Comparison of ENCODE assay signal across 10 mouse cellular contexts in the genomic region with DNA sequence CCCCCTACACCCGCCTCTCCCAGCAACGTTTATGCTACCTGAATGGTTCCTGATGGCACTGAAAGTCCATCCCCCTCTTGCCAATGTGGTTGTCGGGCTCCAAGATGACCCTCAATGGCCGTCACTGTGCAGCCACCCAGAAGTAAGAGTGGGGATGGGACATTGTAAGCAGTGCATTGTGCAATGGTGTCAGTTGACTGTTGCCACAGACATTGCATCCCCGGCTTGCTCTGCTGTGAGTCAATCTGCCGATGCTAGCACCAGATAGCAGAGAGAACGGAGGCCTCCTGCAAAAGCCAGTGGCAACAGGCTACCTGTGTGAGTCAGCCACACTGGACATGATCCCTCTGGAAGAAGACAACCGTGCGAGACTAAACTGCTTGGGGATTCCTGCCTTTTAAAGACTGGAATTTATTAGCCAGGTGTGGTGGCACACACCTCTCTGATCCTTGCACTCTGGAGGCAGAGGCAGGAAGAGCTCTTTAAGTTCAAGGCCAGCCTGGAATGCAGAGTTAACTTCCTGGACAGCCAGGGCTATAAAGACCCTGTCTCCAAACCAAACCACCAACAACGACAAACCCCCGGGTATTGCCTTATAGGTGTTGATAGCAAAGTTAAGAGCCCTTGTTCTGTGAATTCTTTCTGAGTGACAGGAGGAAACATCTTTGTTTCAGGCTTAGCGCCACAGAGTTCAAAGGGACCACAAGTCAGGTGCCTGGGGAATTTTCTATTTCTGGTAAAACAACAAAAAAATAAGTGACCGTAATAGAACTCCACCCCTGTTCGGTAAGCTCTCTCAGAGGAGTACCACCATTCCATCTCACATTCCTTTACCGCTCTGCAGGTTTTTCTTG. TPM values are rescaled to one million over a fixed set of nuclear protein-coding genes. Genes with fewer than 3 reads are reported as not detected.
DNase-seq lines count a peak whose midpoint lies in the region; ATAC-seq and TF ChIP-seq lines count a peak whose summit lies in the region.
"Had no signal": no experiment of that assay in that cellular context is flagged by ENCODE, and none has a peak within 500 bp of the region (broad histone marks: within the 10 kb centered on the region; RNA-seq: fewer than 3 reads in every experiment).

No protein-coding gene starts in this region.

- TF ChIP-seq EP300 in lung, postnatal 0 days (IDR thresholded peaks at IDR 0.05) = no peak

- 62% methylated on average over 15 of the region's 15 CpGs for WGBS in lung, postnatal 0 days
- 83% methylated on average over 15 of the region's 15 CpGs for WGBS in intestine, embryonic 15.5 days
- 87% methylated on average over 15 of the region's 15 CpGs for WGBS in neural tube, embryonic 15.5 days

- no peak for TF ChIP-seq CTCF in lung, postnatal 0 days (IDR thresholded peaks at IDR 0.05)

- peak; percentile 53 for DNase-seq in lung, postnatal 0 days (ENCODE audit: low spot score)
- no peak for DNase-seq in lung, postnatal 10 days
- DNase-seq in ES-E14 (ENCODE audit: low read depth, low spot score) = no peak
- DNase-seq in natural killer cell, adult 2 months (ENCODE audit: low spot score in 2 of 2) = peak; percentile 35 to 39
- no peak for DNase-seq in heart, postnatal 36 days
- DNase-seq: cerebellum, postnatal 10 days; kidney, adult 18-20 months had no signal

- in situ Hi-C loops in ES-E14 (cut with MboI; ENCODE audit: low sequenced_read_pairs in 2 of 2, unreplicated experiment in 2 of 2) = no loop called here

- ATAC-seq in lung, postnatal 0 days = no peak
- no peak for ATAC-seq in intestine, embryonic 15.5 days
- ATAC-seq in neural tube, embryonic 15.5 days (ENCODE audit: low FRiP score) = no peak
- ATAC-seq: midbrain, embryonic 15.5 days had no signal

- peaks cover 17% of the 10 kb centered on the region; the same call in 1 of the 2 replicates for H3K36me3 ChIP-seq in lung, postnatal 0 days (ENCODE audit: insufficient read depth, low read length)
- peaks cover 26% of the 10 kb centered on the region for H3K36me3 ChIP-seq in ES-E14 (ENCODE audit: control insufficient read depth, insufficient read depth, low read length, poor library complexity, severe bottlenecking)
- H3K36me3 ChIP-seq in intestine, embryonic 15.5 days = peaks cover 9% of the 10 kb centered on the region; the same call in 1 of the 2 replicates
- peaks cover 30% of the 10 kb centered on the region for H3K36me3 ChIP-seq in neural tube, embryonic 15.5 days

- H3K4me1 ChIP-seq in lung, postnatal 0 days (ENCODE audit: insufficient read depth, low read depth, low read length) = peaks cover 11% of the 10 kb centered on the region; the same call in 1 of the 2 replicates
- H3K4me1 ChIP-seq in ES-E14 (ENCODE audit: control insufficient read depth in 2 of 2, insufficient read depth in 2 of 2, low read length in 2 of 2, poor library complexity in 1 of 2) = peaks cover 1 to 12% of the 10 kb centered on the region in 2 experiments; a peak in 3 of 4 replicates
- 0 out of 2 replicates have a peak, but pooled peaks cover 3% of the 10 kb centered on the region for H3K4me1 ChIP-seq in intestine, embryonic 15.5 days (replicated peaks)
- H3K4me1 ChIP-seq in neural tube, embryonic 15.5 days = peaks cover 28% of the 10 kb centered on the region

- H3K27ac ChIP-seq in lung, postnatal 0 days (ENCODE audit: low read length) = peak overlapping the region; percentile 33; the same call in 1 of the 2 replicates
- H3K27ac ChIP-seq in ES-E14 (ENCODE audit: insufficient read depth, low read depth, low read length, poor library complexity, severe bottlenecking) = no peak overlapping the region
- peak overlapping the region; percentile 27; the same call in 1 of the 2 replicates for H3K27ac ChIP-seq in intestine, embryonic 15.5 days
- no peak overlapping the region for H3K27ac ChIP-seq in neural tube, embryonic 15.5 days (replicated peaks)
- H3K27ac ChIP-seq: midbrain, embryonic 15.5 days had no signal

- no peak overlapping the region for H3K4me3 ChIP-seq in lung, postnatal 0 days (ENCODE audit: low read depth, low read length)
- no peak overlapping the region for H3K4me3 ChIP-seq in ES-E14 (ENCODE audit: insufficient read depth in 1 of 2, low read depth in 1 of 2, low read length in 2 of 2, poor library complexity in 1 of 2, severe bottlenecking in 1 of 2)
- H3K4me3 ChIP-seq in intestine, embryonic 15.5 days (replicated peaks) = no peak overlapping the region
- no peak overlapping the region for H3K4me3 ChIP-seq in neural tube, embryonic 15.5 days (replicated peaks)
- H3K4me3 ChIP-seq: midbrain, embryonic 15.5 days had no signal

- no peak overlapping the region for H3K9ac ChIP-seq in lung, postnatal 0 days (replicated peaks; ENCODE audit: low read depth)
- peak overlapping the region; percentile 28; the same call in 1 of the 2 replicates for H3K9ac ChIP-seq in ES-E14 (ENCODE audit: insufficient read depth, low read depth, low read length, poor library complexity, severe bottlenecking)
- H3K9ac ChIP-seq in intestine, embryonic 15.5 days = no peak overlapping the region
- H3K9ac ChIP-seq in neural tube, embryonic 15.5 days (replicated peaks) = no peak overlapping the region
- H3K9ac ChIP-seq: midbrain, embryonic 15.5 days had no signal

- intact Hi-C loops in heart, postnatal 36 days (cut with DNase I) = loop anchor here (5.0 kb wide), 1 partner anchor 212 kb away; no protein-coding TSS in a partner anchor

- no peaks in the 10 kb centered on the region for H3K9me3 ChIP-seq in lung, postnatal 0 days (ENCODE audit: low read length)
- H3K9me3 ChIP-seq in ES-E14 (ENCODE audit: control insufficient read depth, insufficient read depth, low read depth, low read length) = no peaks in the 10 kb centered on the region
- no peaks in the 10 kb centered on the region for H3K9me3 ChIP-seq in intestine, embryonic 15.5 days
- no peaks in the 10 kb centered on the region for H3K9me3 ChIP-seq in neural tube, embryonic 15.5 days (replicated peaks)
- H3K9me3 ChIP-seq: midbrain, embryonic 15.5 days had no signal

- no peaks in the 10 kb centered on the region for H3K27me3 ChIP-seq in lung, postnatal 0 days (replicated peaks; ENCODE audit: insufficient read depth, low read length)
- H3K27me3 ChIP-seq in intestine, embryonic 15.5 days (replicated peaks) = no peaks in the 10 kb centered on the region
- H3K27me3 ChIP-seq in neural tube, embryonic 15.5 days (replicated peaks) = no peaks in the 10 kb centered on the region
- H3K27me3 ChIP-seq: midbrain, embryonic 15.5 days had no signal

- no peak overlapping the region for H3K4me2 ChIP-seq in lung, postnatal 0 days (replicated peaks; ENCODE audit: low read depth, low read length)
- no peak overlapping the region for H3K4me2 ChIP-seq in intestine, embryonic 15.5 days (replicated peaks)
- H3K4me2 ChIP-seq in neural tube, embryonic 15.5 days = no peak overlapping the region
- H3K4me2 ChIP-seq: midbrain, embryonic 15.5 days had no signal

TF ChIP-seq in ES-E14, 5 proteins besides CTCF, POLR2A, EP300 and RAD21:
- TF ChIP-seq HCFC1 (IDR thresholded peaks at IDR 0.05; ENCODE audit: borderline replicate concordance, insufficient read depth, low read length) (no peak), ZNF384 (IDR thresholded peaks at IDR 0.05; ENCODE audit: low read depth, low read length) (no peak), MAFK (IDR thresholded peaks at IDR 0.05; ENCODE audit: insufficient read depth, low read depth, low read length) (no peak), CHD2 (IDR thresholded peaks at IDR 0.05; ENCODE audit: low read depth, low read length) (no peak), ZC3H11A (IDR thresholded peaks at IDR 0.05; ENCODE audit: borderline replicate concordance, low read depth, low read length) (no peak)
TF ChIP-seq in ES-E14: peak in this region for 0.

RNA-seq across cellular contexts. Expression of gene Myom1, which starts 16.7 kb away (rescaled TPM):
- 9.2 and 12.7 TPM in 2 replicates for polyA plus RNA-seq in lung, postnatal 0 days (2015; fragmentation: Nextera tagmentation; extraction: Ambion mirVana)
- 2.4 and 3.3 TPM in 2 replicates for total RNA-seq in ES-E14 (2012; rRNA removed)
- polyA plus RNA-seq in intestine, embryonic 15.5 days (2015; fragmentation: Nextera tagmentation; extraction: Ambion mirVana) = 11.1 and 12.6 TPM in 2 replicates
- polyA plus RNA-seq in neural tube, embryonic 15.5 days (2015; fragmentation: Nextera tagmentation; extraction: Ambion mirVana) = 3.3 and 3.6 TPM in 2 replicates
- total RNA-seq in heart, postnatal 36 days (2021) = 1,000 to 10,000 TPM; 1,078 to 1,194 TPM

RNA-seq across cellular contexts. Expression of gene Myl12a, which starts 16.9 kb away (rescaled TPM):
- polyA plus RNA-seq in lung, postnatal 0 days (2015; fragmentation: Nextera tagmentation; extraction: Ambion mirVana) = 1,283 and 1,300 TPM in 2 replicates
- total RNA-seq in ES-E14 (2012; rRNA removed) = 344 and 460 TPM in 2 replicates
- 490 and 556 TPM in 2 replicates for polyA plus RNA-seq in intestine, embryonic 15.5 days (2015; fragmentation: Nextera tagmentation; extraction: Ambion mirVana)
- 103 and 187 TPM in 2 replicates for polyA plus RNA-seq in neural tube, embryonic 15.5 days (2015; fragmentation: Nextera tagmentation; extraction: Ambion mirVana)
- 1,000 to 10,000 TPM; 1,077 to 1,160 TPM for total RNA-seq in heart, postnatal 36 days (2021)

Comparison
In these comparisons a context has a peak if more than half of its experiments do, and no peak if none do; other contexts are left out.
1. DNase-seq: peak in lung, postnatal 0 days (single experiment) and natural killer cell, adult 2 months (2 of 2); none in lung, postnatal 10 days (single experiment), ES-E14 (single experiment) and heart, postnatal 36 days (0 of 2).
2. H3K27ac ChIP-seq: peak in lung, postnatal 0 days (single experiment) and intestine, embryonic 15.5 days (single experiment); none in ES-E14 (single experiment) and neural tube, embryonic 15.5 days (single experiment).